Mouse (Mus musculus): ENCODE measurements around the gene N4bp3.
"Not testable (repeated sequence)": the region's sequence is repeated elsewhere in the genome, so short reads cannot be mapped to it uniquely, and the experiment has no call there.

N4bp3 gene

GRCm38 (mm10) chr11:51629651-51630314 lies 20.9 kb downstream of the N4bp3 start:
- DNase-seq (ENCODE audit: low spot score in 2 of 2): no peak

DNA sequence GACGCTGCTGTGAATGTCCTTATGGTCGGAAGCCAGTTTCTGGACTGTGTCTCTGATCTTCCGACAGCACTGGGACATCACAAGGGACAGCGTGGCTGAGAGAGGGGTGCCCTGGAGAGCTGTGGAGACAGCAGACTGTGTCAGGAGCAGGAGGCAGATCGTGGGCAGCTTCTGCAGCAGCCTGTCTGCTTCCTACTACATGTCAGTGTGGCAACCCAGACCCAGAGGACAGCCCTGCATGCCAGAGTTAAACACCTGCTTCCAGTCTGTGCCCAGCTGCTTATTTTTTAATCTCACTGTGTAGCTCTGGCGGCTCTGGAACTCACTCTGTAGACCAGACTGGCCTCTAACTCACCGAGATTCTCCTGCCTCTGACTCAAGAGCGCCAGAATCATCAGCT lies 22.7 kb downstream of the N4bp3 start:
- no peak for DNase-seq (ENCODE audit: low spot score in 2 of 2)

GRCm38 (mm10) chr11:51627425-51627824 lies 23.2 kb downstream of the N4bp3 start:
- no peak for DNase-seq (ENCODE audit: low spot score in 2 of 2)

DNA sequence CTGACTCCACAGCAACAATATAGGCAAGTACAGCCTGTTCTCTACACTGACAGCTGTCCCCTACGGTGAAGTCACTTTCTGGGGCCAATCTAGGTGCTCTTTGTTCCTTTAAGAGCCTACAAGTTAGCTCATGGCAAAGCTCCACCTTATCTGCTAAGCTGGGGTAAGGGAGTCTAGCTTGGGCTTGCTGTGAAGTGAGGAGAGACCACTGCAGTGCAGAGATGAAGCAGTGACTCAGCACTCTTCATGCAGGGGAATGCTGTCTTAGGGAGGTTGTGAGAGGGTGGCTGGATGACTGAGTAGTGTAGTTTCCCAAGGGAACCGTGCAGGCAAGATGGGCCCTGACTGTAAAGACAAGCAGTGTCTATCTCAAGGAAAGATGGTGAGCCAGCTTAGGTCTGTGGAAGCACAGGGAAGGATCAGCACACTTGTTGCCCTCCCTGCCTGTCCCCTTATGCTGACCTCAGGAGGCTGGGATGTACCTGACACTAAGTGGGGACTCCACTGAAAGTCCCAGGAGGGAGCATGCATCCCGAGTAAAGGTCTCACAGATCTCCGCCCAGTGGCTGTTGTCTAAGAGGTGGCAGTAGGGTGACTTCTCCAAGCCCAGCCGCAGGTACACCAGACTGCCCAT lies 25.3 kb downstream of the N4bp3 start:
- no peak for DNase-seq (ENCODE audit: low spot score in 2 of 2)

GRCm38 (mm10) chr11:51622971-51623491 lies 27.6 kb downstream of the N4bp3 start:
- DNase-seq (ENCODE audit: low spot score in 2 of 2): peak; percentile 54 to 70

DNA sequence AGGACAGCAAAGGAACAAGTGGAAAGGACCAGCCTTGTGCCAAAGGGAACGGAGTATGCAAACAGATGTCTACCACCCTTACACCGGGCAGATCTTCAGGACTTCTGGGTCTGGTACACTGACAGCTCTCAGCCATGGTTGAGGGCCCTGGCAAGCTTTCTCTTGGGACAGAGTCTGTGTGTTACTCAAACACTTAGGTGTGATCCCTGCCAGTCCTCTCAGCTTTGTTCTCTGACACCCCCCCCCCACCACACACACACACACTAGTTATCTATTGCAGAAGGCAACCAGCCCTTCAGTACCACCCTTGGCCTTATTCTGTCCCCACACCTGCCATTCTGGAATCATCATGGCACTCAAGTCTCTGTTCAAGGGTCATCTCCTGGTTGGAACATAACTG lies 28.9 kb downstream of the N4bp3 start:
- no peak for DNase-seq (ENCODE audit: low spot score in 2 of 2)

- DNase-seq (ENCODE audit: low spot score in 2 of 2): no peak
Observed at GRCm38 (mm10) chr11:51620084-51620483, 30.6 kb downstream of the N4bp3 start.

DNA sequence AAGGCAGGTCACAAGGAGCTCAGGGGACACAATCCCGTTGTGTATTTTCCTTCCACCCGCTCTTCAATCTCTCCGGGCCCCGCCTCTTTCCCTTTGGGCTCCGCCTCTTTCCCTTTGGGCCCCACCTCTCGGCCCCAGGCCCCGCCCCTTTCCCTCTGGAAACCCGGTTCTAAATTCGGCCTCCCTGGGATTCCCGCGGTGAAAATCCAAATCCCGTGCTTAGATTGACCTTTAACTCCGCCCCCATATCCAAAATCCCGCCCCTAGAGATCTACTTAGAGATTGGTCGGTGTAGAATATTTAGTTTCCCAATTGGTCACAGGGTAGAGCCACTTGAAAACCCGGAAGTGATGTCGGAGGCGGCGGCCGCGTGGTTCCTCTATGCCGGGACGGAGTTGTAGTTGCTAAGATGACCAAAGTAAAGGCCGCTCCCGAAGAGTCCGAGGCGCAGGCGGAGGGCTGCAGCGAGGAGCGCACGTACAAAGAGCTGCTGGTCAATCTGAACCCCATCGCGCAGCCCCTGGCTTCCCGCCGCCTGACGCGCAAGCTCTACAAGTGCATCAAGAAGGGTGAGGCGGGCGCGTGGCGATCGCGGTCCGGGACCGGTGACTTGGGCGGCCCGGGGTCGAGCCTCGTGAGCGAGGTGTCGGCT lies 31.1 kb downstream of the N4bp3 start, which contains the start of gene Nhp2:
Gene Nhp2, plus strand, starts transcription at position 327 of the 652 bp plus-strand sequence.
- DNase-seq (ENCODE audit: low spot score in 2 of 2): peak; percentile 92 to 93

DNA sequence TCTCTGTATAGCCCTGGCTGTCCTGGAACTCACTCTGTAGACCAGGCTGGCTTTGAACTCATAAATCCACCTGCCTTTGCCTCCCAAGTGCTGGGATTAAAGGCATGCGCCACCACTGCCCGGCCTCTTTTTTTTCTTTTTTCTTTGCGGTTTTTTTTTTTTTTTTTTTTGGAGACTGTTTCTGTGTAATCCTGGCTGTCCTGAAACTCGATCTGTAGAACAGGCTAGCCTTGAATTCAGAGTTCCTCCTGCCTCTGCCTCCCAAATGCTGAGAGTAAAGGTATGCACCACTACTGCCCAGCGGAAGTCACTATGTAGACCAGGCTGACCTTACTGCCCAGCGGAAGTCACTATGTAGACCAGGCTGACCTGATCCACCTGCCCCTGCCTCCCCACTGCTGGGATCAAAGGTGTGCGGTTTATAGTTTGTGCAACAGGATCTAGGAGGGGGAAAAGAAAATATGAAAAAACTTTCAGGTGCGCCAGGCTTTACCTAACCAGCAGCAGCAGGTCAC lies 31.7 kb downstream of the N4bp3 start:
- DNase-seq (ENCODE audit: low spot score in 2 of 2): no peak

- DNase-seq (ENCODE audit: low spot score in 2 of 2): peak in 1 of 2 experiments; percentile 65
Observed at GRCm38 (mm10) chr11:51617693-51618092, 32.9 kb downstream of the N4bp3 start.

GRCm38 (mm10) chr11:51616113-51616512 lies 34.5 kb downstream of the N4bp3 start:
- DNase-seq (ENCODE audit: low spot score in 2 of 2): not testable (repeated sequence)

GRCm38 (mm10) chr11:51615601-51616000 lies 35.0 kb downstream of the N4bp3 start:
- DNase-seq (ENCODE audit: low spot score in 2 of 2): no peak

DNA sequence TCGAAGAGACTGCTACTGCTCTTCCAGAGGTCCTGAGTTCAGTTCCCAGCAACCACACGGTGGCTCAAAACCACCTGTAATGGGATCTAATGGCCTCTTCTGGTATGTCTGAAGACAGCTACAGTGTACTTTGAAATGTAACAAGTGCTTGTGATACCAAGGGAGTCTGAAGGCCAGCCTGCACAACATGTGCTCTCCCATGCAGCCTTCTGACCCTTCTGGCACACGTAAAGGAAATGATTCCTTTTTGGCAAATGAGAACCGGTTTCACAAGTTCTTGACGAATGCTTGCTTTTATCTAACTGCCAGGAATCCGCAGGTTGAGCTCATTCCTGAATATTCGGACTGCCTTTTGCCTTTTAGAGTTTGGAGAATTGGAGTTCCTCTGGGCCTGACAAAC lies 35.5 kb downstream of the N4bp3 start:
- no peak for DNase-seq (ENCODE audit: low spot score in 2 of 2)

DNA sequence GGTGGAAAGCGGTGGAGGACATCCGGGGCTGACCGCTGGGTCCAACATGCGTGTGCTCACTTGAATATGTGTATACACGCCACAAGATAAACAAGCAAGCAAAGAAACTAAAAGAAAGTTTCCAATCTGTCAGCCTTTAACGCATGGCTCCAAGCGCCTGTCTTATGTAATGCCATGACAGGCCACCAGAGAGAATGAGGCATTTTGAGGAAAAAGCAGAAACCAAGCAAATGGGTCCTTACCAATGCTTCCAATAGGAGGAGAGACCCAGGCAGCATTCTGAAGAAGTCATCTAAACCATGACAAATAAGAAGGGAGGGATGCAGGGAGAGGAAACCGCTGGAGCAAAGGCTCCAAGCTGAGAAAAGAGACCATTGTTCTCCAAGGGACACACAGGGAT lies 36.4 kb downstream of the N4bp3 start:
- DNase-seq (ENCODE audit: low spot score in 2 of 2): no peak

GRCm38 (mm10) chr11:51609940-51610339 lies 40.7 kb downstream of the N4bp3 start:
- DNase-seq (ENCODE audit: low spot score in 2 of 2): not testable (repeated sequence)

GRCm38 (mm10) chr11:51609266-51609909 lies 41.3 kb downstream of the N4bp3 start:
- no peak for DNase-seq (ENCODE audit: low spot score in 2 of 2)

DNA sequence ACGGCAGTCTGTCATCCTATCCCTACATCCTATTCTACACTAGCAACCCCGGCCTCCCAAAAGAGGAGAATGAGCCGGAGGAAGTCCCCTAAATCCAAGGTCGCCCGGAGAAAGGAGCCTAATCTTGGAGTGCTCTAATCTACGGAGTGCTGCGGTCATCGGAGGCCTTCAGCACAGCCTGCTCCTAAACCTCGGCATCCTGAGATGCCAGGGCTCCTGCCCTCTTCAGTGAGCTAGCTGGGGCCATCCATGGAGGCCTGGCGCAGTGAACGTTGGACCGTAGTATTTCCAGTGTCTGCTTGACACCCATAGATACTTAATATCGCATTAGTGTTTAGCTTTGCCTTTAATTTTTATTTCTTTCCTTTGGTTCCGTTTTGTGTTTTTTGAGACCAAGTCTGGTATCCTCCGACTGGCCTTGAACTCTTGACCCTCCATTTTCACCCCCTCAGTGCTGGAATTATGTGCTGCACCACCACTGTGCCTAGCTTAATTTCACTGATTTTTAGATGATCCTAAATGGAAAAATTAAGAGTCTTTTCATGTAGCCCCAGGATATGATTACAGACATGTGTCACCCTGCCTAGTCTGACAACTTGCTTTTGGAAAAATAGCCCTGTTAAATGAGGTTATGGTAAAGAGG lies 43.4 kb downstream of the N4bp3 start:
- no peak for DNase-seq (ENCODE audit: low spot score in 2 of 2)

DNA sequence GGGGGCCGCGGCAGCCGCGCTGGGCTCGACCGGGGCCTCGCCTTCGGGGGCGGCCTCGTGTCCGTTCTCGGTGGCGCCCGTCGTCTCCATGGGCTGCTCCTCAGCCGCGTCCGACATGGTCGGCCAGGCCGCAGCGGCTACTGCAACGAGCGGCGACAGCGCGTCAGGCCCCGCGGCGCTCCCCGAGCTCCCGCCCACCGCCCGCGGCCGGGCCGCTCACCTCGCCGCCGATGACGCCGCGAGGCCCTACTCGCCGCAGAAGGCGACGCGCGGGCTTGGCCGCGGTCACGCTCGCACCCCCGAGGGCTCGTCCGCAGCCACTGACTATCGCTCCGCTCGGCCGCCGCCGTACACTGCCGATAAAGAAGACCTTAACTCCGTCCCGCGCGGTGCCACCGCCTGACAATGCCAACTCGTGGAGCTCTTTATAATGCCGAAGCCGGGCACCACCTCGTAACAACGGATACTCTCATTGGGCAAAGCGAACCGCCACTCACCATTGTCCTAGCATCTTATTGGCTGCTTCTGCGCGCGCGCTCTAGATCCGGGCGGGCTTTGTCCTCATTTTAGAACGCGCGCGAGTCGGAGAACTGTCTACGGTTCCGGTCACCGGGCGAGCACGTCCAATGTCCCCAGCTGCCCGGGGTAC lies 44.1 kb downstream of the N4bp3 start, which contains the start of gene Hnrnpab:
Gene Hnrnpab, minus strand, starts transcription at position 401 of the 649 bp plus-strand sequence.
- DNase-seq (ENCODE audit: low spot score in 2 of 2): peak; percentile 97 to 98

GRCm38 (mm10) chr11:51605602-51606446 lies 44.8 kb downstream of the N4bp3 start:
- peak; percentile 66 to 67 for DNase-seq (ENCODE audit: low spot score in 2 of 2)

- no peak for DNase-seq (ENCODE audit: low spot score in 2 of 2)
Observed at GRCm38 (mm10) chr11:51602253-51602652, 48.4 kb downstream of the N4bp3 start.

All from frontal cortex, postnatal 14 days (tissue).